Mouse (Mus musculus) embryonic facial prominence, embryonic 10.5 days (tissue): ENCODE results near the gene March1. TPM values are rescaled to one million over a fixed set of nuclear protein-coding genes. Genes with fewer than 3 reads are reported as not detected.
"Not testable (repeated sequence)": the region's sequence is repeated elsewhere in the genome, so short reads cannot be mapped to it uniquely, and the experiment has no call there.

ENCODE experiments used
- DNase-seq: peaks from one replicate; pipeline ENCODE4 v3.0.0-alpha.2; 2017; ENCODE audit warnings: low spot score
- H3K27ac ChIP-seq: fragments of 300-500 bp; sonication (generic); replicated peaks from 2 replicates; pipeline ENCODE4 v1.5.1; 2016; ENCODE audit warnings: mild to moderate bottlenecking
- H3K27me3 ChIP-seq: fragments of 300-500 bp; sonication (generic); replicated peaks from 2 replicates; pipeline ENCODE4 v1.6.1; 2016; ENCODE audit warnings: low read depth, mild to moderate bottlenecking; ENCODE audit not compliant: poor library complexity, severe bottlenecking
- H3K36me3 ChIP-seq: fragments of 300-500 bp; sonication (generic); replicated peaks from 2 replicates; pipeline ENCODE4 v1.6.1; 2016; ENCODE audit warnings: mild to moderate bottlenecking, moderate library complexity
- H3K4me1 ChIP-seq: fragments of 300-500 bp; sonication (generic); 2 replicates; pipeline ENCODE4 v1.6.1; 2016
- H3K4me3 ChIP-seq: fragments of 300-500 bp; sonication (generic); 2 replicates; pipeline ENCODE4 v1.5.1; 2016; ENCODE audit warnings: mild to moderate bottlenecking, moderate library complexity
- H3K9me3 ChIP-seq: fragments of 300-500 bp; sonication (generic); 2 replicates; pipeline ENCODE4 v1.6.1; 2016; ENCODE audit warnings: mild to moderate bottlenecking
- WGBS: fragments of 180-500 bp; shearing (Covaris S2); methylation state at CpG from one replicate; pipeline ENCODE4 v1.1.7; 2016; 5-methylcytosine and 5-hydroxymethylcytosine counted together
- polyA plus RNA-seq: library from polyadenylated mRNA; unstranded; fragments of >200 nt; fragmentation: Nextera tagmentation; extraction: Ambion mirVana; gene quantifications from 2 replicates; pipeline ENCODE4 v1.2.1, GENCODE M21; 2016

Gene March1
- polyA plus RNA-seq, 1 experiment from 2014 or later = 0.51 TPM

DNA sequence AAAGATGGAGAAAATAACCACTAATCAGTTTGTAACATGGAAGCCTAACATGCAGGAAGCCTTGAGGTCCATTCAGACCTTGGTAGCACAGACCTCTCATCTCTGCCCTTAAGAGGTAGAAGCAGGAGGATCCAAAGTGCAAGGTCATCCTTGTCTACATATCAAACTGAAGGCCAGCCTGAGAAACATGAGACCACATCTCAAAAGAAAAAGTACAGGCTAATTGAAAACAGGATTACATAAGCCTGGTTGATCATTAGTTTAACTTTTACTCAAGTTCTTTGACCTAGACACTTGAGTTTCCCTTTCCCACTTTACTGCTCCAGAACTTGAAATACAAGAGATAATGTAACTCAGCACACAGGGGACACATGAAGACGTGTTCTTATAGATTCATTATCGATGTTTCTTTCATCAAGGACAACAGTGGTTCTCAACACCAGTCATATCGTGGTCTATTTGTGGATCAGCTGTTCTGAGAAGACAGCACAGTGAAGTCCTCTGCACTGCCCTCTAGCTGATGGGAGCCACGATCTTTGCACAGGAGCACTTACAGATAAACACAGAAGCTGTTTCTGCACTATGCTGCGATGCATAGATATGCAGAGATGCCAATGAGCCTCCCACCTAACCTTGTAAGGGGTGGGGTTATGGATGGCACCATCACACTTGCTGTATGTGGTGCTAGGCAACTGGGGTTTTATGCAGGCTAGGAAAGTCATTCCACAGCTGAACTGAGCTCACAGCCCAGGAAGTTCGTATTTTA lies 789.1 kb downstream of the March1 start:
- 85% methylated on average over 6 of the region's 6 CpGs for WGBS
- H3K27ac ChIP-seq = no peak overlapping the region
- DNase-seq = no peak

DNA sequence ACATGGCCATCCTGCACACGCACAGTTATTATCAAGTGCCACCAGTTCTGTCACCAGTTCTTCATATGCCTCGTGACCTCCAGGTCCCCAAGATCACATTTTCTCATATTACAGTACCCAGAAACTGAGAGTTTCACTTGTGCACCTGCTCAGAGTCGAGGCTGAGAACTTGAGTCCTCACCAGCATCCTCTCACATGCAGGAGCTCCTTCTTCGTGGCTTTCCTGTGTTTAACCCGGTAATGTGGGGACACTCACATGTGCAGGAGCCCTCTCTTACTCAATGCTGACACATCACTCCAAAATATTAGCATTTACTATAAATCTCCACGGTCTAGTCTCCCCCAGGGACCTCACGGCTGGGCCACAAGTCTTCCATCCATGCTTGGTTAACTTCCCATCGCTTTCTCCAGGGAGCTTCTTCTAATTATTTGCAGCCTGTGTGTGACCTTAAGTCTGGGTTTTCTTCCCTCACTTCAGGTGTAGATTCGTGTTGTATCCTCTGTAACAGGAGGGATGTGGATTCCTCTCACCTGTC lies 792.4 kb downstream of the March1 start:
- H3K27me3 ChIP-seq = no peaks in the 10 kb centered on the region
- H3K4me1 ChIP-seq = no peaks in the 10 kb centered on the region
- no peak overlapping the region for H3K4me3 ChIP-seq
- 84% methylated on average over 9 of the region's 9 CpGs for WGBS
- H3K36me3 ChIP-seq = no peaks in the 10 kb centered on the region
- DNase-seq = no peak
- H3K9me3 ChIP-seq = no peaks in the 10 kb centered on the region
- H3K27ac ChIP-seq = no peak overlapping the region

More for the DNA sequence above, 789.1 kb downstream of the March1 start:
- Histone ChIP-seq H3K4me3 (no peak overlapping the region), H3K4me1 (no peaks in the 10 kb centered on the region), H3K36me3 (no peaks in the 10 kb centered on the region), H3K9me3 (no peaks in the 10 kb centered on the region), H3K27me3 (no peaks in the 10 kb centered on the region)

DNA sequence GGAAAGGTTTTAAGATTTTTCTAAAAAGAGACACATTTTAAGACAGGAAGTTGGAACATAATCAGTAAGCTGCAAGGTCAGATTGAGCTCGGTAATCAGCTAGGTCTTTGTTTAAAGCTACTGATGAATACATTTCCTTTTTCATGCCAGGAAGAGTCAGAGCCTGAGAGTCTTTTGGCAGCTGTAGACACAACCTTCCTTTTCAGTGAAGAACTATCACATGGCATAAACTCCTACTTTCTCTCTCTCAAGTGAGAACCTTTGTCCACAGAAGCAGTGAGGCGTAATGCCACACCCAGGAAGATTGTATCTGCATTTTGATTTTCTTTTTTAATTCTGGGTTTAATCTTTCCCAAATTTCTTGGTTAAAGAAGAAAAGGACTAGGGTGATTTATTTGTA lies 795.4 kb downstream of the March1 start:
- 59% methylated on average over 2 of the region's 2 CpGs for WGBS
- H3K36me3 ChIP-seq = no peaks in the 10 kb centered on the region

DNA sequence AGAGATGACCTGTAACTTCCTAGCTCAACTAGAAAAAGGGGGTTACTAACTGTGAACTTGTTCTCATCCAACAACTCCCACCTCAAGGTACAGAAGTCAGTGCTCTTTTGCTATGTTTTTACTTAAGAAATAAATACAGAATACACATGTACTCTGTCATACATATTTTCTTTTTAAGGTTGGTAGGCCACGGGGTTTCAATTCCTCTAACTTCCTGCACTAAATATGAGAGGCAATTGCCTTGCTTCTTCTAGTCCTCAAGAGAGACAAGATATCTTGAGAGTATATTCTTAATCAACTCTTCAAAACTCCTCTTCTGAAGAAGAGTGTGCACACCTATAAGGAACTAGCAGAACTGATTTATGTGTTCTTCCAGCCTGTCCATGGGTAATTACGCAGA lies 797.5 kb downstream of the March1 start:
- Histone ChIP-seq H3K27ac (no peak overlapping the region), H3K27me3 (no peaks in the 10 kb centered on the region), H3K9me3 (no peaks in the 10 kb centered on the region), H3K4me3 (no peak overlapping the region), H3K4me1 (no peaks in the 10 kb centered on the region), H3K36me3 (no peaks in the 10 kb centered on the region)
- 90% methylated on average over 2 of the region's 2 CpGs for WGBS
- DNase-seq = no peak

More for the DNA sequence above, 795.4 kb downstream of the March1 start:
- H3K9me3 ChIP-seq = no peaks in the 10 kb centered on the region
- H3K27ac ChIP-seq = no peak overlapping the region
- no peak overlapping the region for H3K4me3 ChIP-seq
- H3K27me3 ChIP-seq = no peaks in the 10 kb centered on the region
- no peak for DNase-seq
- H3K4me1 ChIP-seq = no peaks in the 10 kb centered on the region

GRCm38 (mm10) chr8:66417591-66417990 lies 799.9 kb downstream of the March1 start:
- WGBS = 87% methylated on average over 4 of the region's 4 CpGs
- H3K27ac ChIP-seq, H3K4me3 ChIP-seq, DNase-seq, H3K9me3 ChIP-seq, H3K27me3 ChIP-seq, H3K4me1 ChIP-seq, H3K36me3 ChIP-seq: not testable (repeated sequence)

GRCm38 (mm10) chr8:66430639-66431038 lies 812.9 kb downstream of the March1 start:
- no peaks in the 10 kb centered on the region for H3K4me1 ChIP-seq
- no peak overlapping the region for H3K4me3 ChIP-seq
- H3K27me3 ChIP-seq = no peaks in the 10 kb centered on the region
- WGBS = 73% methylated on average over 2 of the region's 2 CpGs
- DNase-seq = no peak
- no peaks in the 10 kb centered on the region for H3K9me3 ChIP-seq
- no peak overlapping the region for H3K27ac ChIP-seq
- no peaks in the 10 kb centered on the region for H3K36me3 ChIP-seq

DNA sequence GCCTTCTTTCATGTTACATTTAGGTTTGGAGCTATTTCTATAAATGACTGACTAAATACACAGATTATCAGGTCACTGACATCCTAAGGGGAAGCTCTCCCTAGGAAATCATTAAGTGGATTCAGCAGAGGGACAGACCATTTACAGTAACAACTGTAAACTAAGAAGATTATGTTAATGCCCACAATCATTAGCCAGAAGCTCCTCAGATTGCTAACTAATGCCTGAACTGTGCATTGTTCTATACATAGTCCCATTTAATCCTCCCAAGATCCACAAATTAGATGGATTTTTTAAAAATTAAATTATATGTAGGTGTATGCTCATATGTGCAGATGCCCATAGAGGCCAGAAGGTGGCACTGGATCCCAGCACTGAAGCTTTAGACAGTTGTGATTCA lies 815.9 kb downstream of the March1 start:
- no peak for DNase-seq
- Histone ChIP-seq H3K36me3 (no peaks in the 10 kb centered on the region), H3K9me3 (no peaks in the 10 kb centered on the region), H3K27me3 (no peaks in the 10 kb centered on the region), H3K27ac (no peak overlapping the region), H3K4me1 (no peaks in the 10 kb centered on the region), H3K4me3 (no peak overlapping the region)

- no peaks in the 10 kb centered on the region for H3K27me3 ChIP-seq
- no peaks in the 10 kb centered on the region for H3K4me1 ChIP-seq
- no peak for DNase-seq
- H3K27ac ChIP-seq = no peak overlapping the region
- no peaks in the 10 kb centered on the region for H3K9me3 ChIP-seq
- no peak overlapping the region for H3K4me3 ChIP-seq
- WGBS = 93% methylated on average over 1 of the region's 1 CpGs
- H3K36me3 ChIP-seq = no peaks in the 10 kb centered on the region
Observed at GRCm38 (mm10) chr8:66436804-66437203, 819.1 kb downstream of the March1 start.

- H3K27me3 ChIP-seq = no peaks in the 10 kb centered on the region
- WGBS = 69% methylated on average over 3 of the region's 3 CpGs
- no peak for DNase-seq
- no peak overlapping the region for H3K27ac ChIP-seq
- no peaks in the 10 kb centered on the region for H3K4me1 ChIP-seq
- H3K4me3 ChIP-seq = no peak overlapping the region
- no peaks in the 10 kb centered on the region for H3K9me3 ChIP-seq
- H3K36me3 ChIP-seq = no peaks in the 10 kb centered on the region
Observed at GRCm38 (mm10) chr8:66437929-66438328, 820.2 kb downstream of the March1 start.

- Histone ChIP-seq H3K4me3 (no peak overlapping the region), H3K36me3 (no peaks in the 10 kb centered on the region), H3K4me1 (no peaks in the 10 kb centered on the region), H3K27ac (no peak overlapping the region), H3K9me3 (no peaks in the 10 kb centered on the region), H3K27me3 (no peaks in the 10 kb centered on the region)
- no peak for DNase-seq
- 88% methylated on average over 4 of the region's 4 CpGs for WGBS
Observed at GRCm38 (mm10) chr8:66438468-66438867, 820.8 kb downstream of the March1 start.

GRCm38 (mm10) chr8:66441123-66441522 lies 823.4 kb downstream of the March1 start:
- Histone ChIP-seq H3K36me3 (no peaks in the 10 kb centered on the region), H3K4me3 (no peak overlapping the region), H3K4me1 (no peaks in the 10 kb centered on the region), H3K27ac (no peak overlapping the region), H3K9me3 (no peaks in the 10 kb centered on the region), H3K27me3 (no peaks in the 10 kb centered on the region)
- 30% methylated on average over 1 of the region's 1 CpGs for whole genome bisulfite sequencing
- DNase-seq = no peak

- no peaks in the 10 kb centered on the region for H3K27me3 ChIP-seq
- H3K27ac ChIP-seq = no peak overlapping the region
- H3K9me3 ChIP-seq = no peaks in the 10 kb centered on the region
- H3K4me3 ChIP-seq = no peak overlapping the region
- no peaks in the 10 kb centered on the region for H3K4me1 ChIP-seq
- DNase-seq = no peak
- WGBS = 32% methylated on average over 1 of the region's 1 CpGs
- H3K36me3 ChIP-seq = no peaks in the 10 kb centered on the region
Observed at GRCm38 (mm10) chr8:66442778-66443177, 825.1 kb downstream of the March1 start.

DNA sequence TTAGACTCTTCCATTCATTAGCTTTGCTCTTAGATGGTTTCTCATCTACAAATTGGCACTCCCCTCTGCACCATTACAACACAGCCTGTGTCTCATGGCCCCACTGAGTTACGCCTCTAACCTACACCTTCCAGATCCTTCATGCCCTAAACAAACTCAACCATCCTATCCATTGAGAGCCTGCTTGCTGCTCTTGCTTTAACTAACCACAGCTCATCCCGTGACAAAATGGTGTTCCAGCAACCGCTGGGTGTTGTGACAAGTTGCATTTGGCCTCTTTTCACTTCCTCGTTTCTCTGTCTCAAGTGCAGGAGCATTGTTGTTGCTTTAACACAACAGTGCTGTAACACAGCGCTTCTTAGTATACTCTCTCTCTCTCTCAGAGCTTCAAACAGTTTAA lies 826.4 kb downstream of the March1 start:
- Histone ChIP-seq H3K27me3 (no peaks in the 10 kb centered on the region), H3K9me3 (no peaks in the 10 kb centered on the region), H3K4me3 (no peak overlapping the region), H3K27ac (no peak overlapping the region), H3K36me3 (no peaks in the 10 kb centered on the region), H3K4me1 (no peaks in the 10 kb centered on the region)
- WGBS = 80% methylated on average over 5 of the region's 5 CpGs
- no peak for DNase-seq
